Mouse (Mus musculus) hindbrain, embryonic 15.5 days (tissue): ENCODE results near the gene Hist1h2bh. TPM values are rescaled to one million over a fixed set of nuclear protein-coding genes. Genes with fewer than 3 reads are reported as not detected.

Source experiments
- ATAC-seq: fragments of 200-750 bp; cut with Nextera tagmentation; 2 replicates; pipeline ENCODE4 v1.8.0; 2017; ENCODE audit warnings: low read depth, moderate number of reproducible peaks, moderate TSS enrichment; ENCODE audit not compliant: low FRiP score
- H3K27ac ChIP-seq: fragments of 300-500 bp; sonication (generic); replicated peaks from 2 replicates; pipeline ENCODE4 v1.5.1; 2015; ENCODE audit warnings: mild to moderate bottlenecking, inconsistent platforms
- H3K27me3 ChIP-seq: fragments of 300-500 bp; sonication (generic); 2 replicates; pipeline ENCODE4 v1.6.1; 2015; ENCODE audit warnings: control low read depth, inconsistent platforms
- H3K36me3 ChIP-seq: fragments of 300-500 bp; sonication (generic); 2 replicates; pipeline ENCODE4 v1.6.1; 2015; ENCODE audit warnings: control low read depth, inconsistent platforms
- H3K4me1 ChIP-seq: fragments of 300-500 bp; sonication (generic); replicated peaks from 2 replicates; pipeline ENCODE4 v1.6.1; 2015; ENCODE audit warnings: control low read depth, inconsistent platforms
- H3K4me2 ChIP-seq: fragments of 300-500 bp; sonication (generic); 2 replicates; pipeline ENCODE4 v1.6.1; 2015; ENCODE audit warnings: moderate library complexity, mild to moderate bottlenecking, inconsistent platforms
- H3K4me3 ChIP-seq: fragments of 300-500 bp; sonication (generic); 2 replicates; pipeline ENCODE4 v1.5.1; 2015; ENCODE audit warnings: mild to moderate bottlenecking, inconsistent platforms
- H3K9ac ChIP-seq: fragments of 300-500 bp; sonication (generic); 2 replicates; pipeline ENCODE4 v1.6.1; 2015; ENCODE audit warnings: inconsistent platforms
- H3K9me3 ChIP-seq: fragments of 300-500 bp; sonication (generic); 2 replicates; pipeline ENCODE4 v1.6.1; 2016; ENCODE audit warnings: control low read depth, inconsistent platforms
- WGBS: fragments of 180-500 bp; shearing (Covaris S2); methylation state at CpG from one replicate; pipeline ENCODE4 v1.1.7; 2015; 5-methylcytosine and 5-hydroxymethylcytosine counted together
- polyA plus RNA-seq: library from polyadenylated mRNA; unstranded; fragments of >200 nt; fragmentation: Nextera tagmentation; extraction: Ambion mirVana; gene quantifications from 2 replicates; pipeline ENCODE4 v1.2.1, GENCODE M21; 2015

Gene Hist1h2bh
- polyA plus RNA-seq, 1 experiment from 2014 or later, result 0.19 TPM

DNA sequence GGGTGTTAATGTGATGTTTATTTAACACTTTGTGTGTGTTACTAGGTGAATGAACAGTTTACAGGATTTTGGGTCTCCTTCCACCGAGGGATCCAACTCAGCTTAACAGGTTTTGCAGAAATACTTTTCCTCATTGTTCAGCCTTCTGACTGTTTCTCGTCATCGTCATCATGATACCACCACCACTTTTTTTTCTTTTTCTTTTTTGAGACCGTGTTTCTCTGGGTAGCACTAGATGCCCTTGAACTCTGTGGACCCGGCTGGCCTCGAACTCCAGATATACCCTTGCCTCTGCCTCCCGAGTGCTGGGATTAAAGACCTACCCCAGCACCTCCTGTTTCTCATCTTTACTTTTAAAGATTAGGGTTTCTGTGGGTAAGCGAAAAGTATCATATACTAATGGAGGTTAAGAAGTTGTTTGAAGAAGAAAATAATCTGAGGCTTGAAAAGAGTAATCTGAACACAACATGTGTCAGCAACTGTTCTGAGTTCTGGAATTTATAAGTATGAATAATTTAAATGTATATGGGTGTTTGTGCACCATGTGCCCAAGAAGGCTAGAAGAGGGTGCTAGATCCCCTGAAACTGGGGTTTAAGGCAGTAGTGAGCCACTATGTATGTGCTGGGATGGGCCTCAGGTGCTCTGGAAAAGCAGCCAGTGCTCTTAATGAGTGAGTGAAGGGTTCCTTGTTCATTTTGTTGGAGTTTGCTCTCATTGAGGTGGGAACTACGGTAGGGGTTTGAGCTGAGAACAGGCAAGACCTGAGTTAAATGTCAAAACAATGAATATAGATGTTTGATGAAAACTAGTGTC lies 10.7 kb downstream of the Hist1h2bh start:
- peak overlapping the region; percentile 62 for H3K9ac ChIP-seq
- H3K27ac ChIP-seq, result peak overlapping the region; percentile 96
- H3K4me2 ChIP-seq, result peak overlapping the region; percentile 89
- no peaks in the 10 kb centered on the region for H3K9me3 ChIP-seq
- 23% methylated on average over 9 of the region's 9 CpGs for WGBS
- H3K27me3 ChIP-seq, result no peaks in the 10 kb centered on the region
- H3K4me3 ChIP-seq, result peak overlapping the region; percentile 52
- ATAC-seq, result no peak
- peaks cover 43% of the 10 kb centered on the region for H3K4me1 ChIP-seq
- H3K36me3 ChIP-seq, result no peaks in the 10 kb centered on the region

DNA sequence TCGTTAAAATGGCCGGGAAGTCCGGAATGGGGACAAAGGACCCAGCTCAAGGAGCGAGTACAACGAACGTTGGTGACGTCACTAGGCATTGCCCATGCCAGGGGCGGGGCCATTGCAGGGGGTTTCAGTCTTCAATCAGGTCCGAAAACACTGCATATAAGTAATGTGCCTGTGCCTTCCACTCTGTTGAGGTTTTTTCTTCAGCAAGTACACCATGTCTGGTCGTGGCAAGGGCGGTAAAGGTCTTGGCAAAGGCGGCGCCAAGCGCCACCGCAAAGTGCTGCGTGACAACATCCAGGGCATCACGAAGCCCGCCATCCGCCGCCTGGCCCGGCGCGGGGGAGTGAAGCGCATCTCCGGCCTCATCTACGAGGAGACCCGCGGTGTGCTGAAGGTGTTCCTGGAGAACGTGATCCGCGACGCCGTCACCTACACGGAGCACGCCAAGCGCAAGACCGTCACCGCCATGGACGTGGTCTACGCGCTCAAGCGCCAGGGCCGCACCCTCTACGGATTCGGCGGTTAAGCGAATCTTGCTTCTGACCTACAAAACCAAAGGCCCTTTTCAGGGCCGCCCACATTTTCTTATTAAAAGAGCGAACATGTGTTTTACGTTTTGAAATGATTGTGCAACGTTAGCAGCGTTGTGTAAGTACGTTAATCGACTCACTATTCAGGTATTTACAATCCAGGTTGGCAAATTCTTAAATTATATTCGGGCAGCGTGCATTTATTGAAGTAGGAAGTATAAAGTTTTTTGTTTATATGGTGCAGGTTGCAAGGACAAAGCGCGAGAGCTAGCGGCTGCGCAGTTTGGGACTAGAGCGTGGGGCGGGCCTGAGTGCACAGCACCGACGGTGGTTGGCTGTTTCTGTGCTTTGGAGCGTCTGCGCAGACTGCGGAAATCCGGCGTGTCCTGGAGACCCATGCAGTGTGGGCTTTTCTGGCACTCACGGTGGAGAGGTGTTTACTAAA lies 12.0 kb downstream of the Hist1h2bh start, which contains the start of gene Hist1h4h:
Gene Hist1h4h (plus strand): TSS at position 150 of the 975 bp plus-strand sequence.
- H3K9me3 ChIP-seq, result no peaks in the 10 kb centered on the region
- peak; percentile 85 for ATAC-seq
- peak within 1 kb of the TSS; percentile 62 for H3K9ac ChIP-seq
- peak within 1 kb of the TSS; percentile 89 for H3K4me2 ChIP-seq
- no peaks in the 10 kb centered on the region for H3K36me3 ChIP-seq
- H3K27me3 ChIP-seq, result no peaks in the 10 kb centered on the region
- H3K4me3 ChIP-seq, result peak within 1 kb of the TSS; percentile 52
- H3K27ac ChIP-seq, result peak within 1 kb of the TSS; percentile 96
- H3K4me1 ChIP-seq, result peaks cover 48% of the 10 kb centered on the region
- under 1% methylated on average over 60 of the region's 70 CpGs for WGBS

DNA sequence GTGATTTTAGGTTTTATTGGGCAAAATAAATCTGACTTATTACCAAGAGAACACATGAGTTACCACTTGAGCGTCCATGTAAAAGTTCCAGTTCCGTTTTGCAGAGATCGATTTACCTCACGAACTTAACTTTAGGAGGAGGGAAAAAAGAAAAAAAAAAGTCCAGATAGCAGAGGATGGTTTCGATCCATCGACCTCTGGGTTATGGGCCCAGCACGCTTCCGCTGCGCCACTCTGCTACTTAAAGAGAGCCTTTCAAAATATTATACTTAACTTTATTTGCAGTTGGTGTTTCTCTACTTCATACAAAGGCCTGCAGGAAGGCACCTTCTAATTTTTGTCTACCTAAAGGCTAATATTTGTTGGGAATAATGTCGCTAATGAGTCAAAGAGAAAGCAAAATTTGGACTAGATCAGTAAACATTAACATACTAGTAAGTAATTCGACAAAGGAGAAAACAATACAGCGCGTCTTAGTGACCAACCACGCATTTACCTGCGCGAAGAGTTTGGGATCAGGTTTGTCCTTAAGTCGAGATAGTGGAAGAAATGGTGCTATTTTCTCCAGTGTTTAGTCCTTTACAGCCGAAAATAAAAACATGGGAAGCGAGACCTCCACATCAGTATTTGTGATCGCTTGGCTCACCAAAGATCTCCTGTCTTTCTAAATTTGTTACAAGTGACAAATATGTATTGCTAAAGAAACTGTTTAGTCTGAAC lies 12.9 kb downstream of the Hist1h2bh start:
- WGBS, result under 1% methylated on average over 20 of the region's 20 CpGs
- no peaks in the 10 kb centered on the region for H3K9me3 ChIP-seq
- peak overlapping the region; percentile 96 for H3K27ac ChIP-seq
- peak overlapping the region; percentile 89 for H3K4me2 ChIP-seq
- peak overlapping the region; percentile 52 for H3K4me3 ChIP-seq
- no peaks in the 10 kb centered on the region for H3K27me3 ChIP-seq
- peak overlapping the region; percentile 62 for H3K9ac ChIP-seq
- ATAC-seq, result no peak
- H3K36me3 ChIP-seq, result no peaks in the 10 kb centered on the region
- H3K4me1 ChIP-seq, result peaks cover 51% of the 10 kb centered on the region

DNA sequence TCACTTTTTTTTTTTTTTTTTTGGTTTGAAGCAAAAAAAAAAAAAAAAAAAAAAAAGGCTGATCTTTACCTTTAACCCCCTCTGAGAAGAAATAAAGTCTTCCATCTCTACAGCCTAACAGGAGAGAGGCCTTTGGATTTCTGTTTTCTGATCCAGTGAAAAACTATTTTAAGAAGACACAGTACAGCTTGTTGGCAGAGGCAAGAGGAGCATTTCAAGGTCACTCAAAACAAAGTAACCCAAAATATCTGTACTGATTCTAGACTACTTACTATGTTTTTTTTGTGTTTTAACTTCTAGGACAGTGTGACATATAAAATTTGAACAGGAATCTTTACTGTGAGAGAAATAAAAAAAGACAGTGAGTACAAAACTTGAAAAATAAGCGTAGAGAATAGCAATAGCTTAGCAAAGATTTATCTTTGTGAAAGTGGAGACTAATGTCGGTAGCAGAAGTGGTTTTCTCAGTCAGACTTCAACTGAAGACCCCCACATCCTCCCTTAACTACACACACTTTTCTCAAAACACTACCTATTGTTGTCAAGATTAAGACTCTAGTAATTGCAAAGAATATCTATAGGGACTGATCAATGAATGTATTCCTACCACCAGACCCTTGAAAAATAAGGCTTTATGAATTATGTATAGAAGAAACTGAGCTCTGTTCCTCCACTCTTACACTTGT lies 13.6 kb downstream of the Hist1h2bh start:
- H3K27me3 ChIP-seq, result no peaks in the 10 kb centered on the region
- H3K4me1 ChIP-seq, result peaks cover 48% of the 10 kb centered on the region
- no peaks in the 10 kb centered on the region for H3K36me3 ChIP-seq
- no peak for ATAC-seq
- H3K9me3 ChIP-seq, result no peaks in the 10 kb centered on the region
- 33% methylated on average over 2 of the region's 2 CpGs for WGBS
- H3K4me3 ChIP-seq, result peak overlapping the region; percentile 52
- peak overlapping the region; percentile 89 for H3K4me2 ChIP-seq
- peak overlapping the region; percentile 96 for H3K27ac ChIP-seq
- peak overlapping the region; percentile 62 for H3K9ac ChIP-seq

DNA sequence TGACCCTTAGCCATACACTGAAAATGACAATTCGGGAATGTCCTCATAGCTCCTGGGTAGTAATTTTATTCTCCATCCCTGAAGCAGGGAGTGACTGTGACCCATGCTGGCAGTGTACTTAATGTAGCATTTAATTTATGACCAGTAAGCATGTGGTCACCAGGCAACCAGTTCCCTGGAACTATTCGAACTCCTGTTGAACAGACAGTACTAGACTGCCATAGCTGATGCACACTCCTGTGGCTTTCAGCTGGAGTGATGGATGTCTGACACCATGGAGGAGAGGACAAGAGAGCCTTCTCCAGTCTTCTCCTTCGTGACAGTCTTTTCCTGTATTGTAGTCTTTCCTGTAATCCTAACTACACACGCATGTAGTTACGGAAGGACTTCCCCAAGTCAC lies 14.2 kb downstream of the Hist1h2bh start:
- Histone ChIP-seq H3K4me2 (no peak overlapping the region), H3K36me3 (no peaks in the 10 kb centered on the region), H3K4me1 (peaks cover 41% of the 10 kb centered on the region), H3K9ac (no peak overlapping the region), H3K27ac (no peak overlapping the region), H3K27me3 (no peaks in the 10 kb centered on the region), H3K9me3 (no peaks in the 10 kb centered on the region), H3K4me3 (no peak overlapping the region)
- ATAC-seq, result no peak
- WGBS, result 57% methylated on average over 5 of the region's 5 CpGs

DNA sequence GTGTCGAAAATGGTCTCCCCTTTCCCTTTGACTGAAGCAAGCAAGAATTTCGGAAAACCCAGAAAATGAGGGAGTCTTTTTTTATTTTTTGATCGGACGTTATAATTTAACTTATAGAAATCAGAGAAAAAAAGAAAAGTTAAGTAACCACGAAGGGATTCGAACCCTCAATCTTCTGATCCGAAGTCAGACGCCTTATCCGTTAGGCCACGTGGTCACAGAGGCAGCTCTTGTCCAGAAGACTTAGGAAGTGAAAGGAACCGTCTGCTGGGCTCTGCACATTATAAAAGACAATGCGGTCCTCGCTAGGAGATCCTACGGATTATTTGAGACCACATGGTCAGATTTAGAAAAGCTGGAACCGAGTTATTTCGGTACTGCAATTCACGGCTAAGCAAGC lies 16.9 kb downstream of the Hist1h2bh start:
- Histone ChIP-seq H3K9me3 (no peaks in the 10 kb centered on the region), H3K4me3 (peak overlapping the region; percentile 52), H3K4me1 (peaks cover 24% of the 10 kb centered on the region), H3K9ac (peak overlapping the region; percentile 42), H3K36me3 (no peaks in the 10 kb centered on the region), H3K27ac (peak overlapping the region; percentile 79), H3K27me3 (no peaks in the 10 kb centered on the region), H3K4me2 (peak overlapping the region; percentile 57)
- WGBS, result under 1% methylated on average over 17 of the region's 17 CpGs
- peak; percentile 62 for ATAC-seq

DNA sequence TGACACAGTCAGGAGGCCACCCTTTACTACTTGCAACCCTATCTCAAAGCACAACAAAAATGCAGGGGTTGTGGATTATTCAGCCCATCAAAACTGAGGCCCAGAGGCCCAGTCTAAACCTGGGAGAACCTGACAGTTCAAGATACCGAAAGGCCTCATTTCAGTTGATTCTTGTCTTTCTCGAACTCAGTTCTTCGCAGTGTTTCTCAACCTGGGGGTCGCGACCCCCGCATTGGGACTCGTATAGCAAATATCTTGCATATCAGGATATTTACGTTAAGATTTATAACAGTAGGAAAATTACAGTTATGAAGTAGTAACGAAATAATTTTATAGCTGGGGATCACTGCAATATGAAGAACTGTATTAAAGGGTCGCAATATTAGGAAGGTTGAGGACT lies 17.3 kb downstream of the Hist1h2bh start:
- Histone ChIP-seq H3K9ac (no peak overlapping the region), H3K27ac (no peak overlapping the region), H3K4me1 (peaks cover 24% of the 10 kb centered on the region), H3K4me3 (peak overlapping the region; percentile 52), H3K36me3 (no peaks in the 10 kb centered on the region), H3K27me3 (no peaks in the 10 kb centered on the region), H3K9me3 (no peaks in the 10 kb centered on the region), H3K4me2 (peak overlapping the region; percentile 57)
- WGBS, result 2% methylated on average over 10 of the region's 10 CpGs
- ATAC-seq, result no peak

DNA sequence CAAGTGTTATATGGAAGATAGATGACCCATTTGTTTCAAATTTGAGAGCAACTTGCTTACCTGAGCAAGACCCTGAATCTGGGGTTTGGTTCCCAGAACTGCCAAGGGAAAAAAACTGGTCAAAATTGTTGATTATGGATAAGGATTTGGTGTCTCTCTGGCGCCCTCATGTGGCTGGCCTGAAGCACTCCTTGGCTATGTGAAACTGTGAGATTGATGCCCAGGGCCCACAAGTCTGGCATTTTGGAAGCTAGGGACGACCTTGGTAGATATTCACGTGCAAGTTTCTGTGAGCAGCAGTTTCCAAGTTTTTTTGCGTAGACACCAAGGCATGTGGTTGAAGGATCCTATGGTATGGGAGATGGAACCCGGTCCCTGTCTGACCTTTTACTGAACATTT lies 18.5 kb downstream of the Hist1h2bh start:
- Histone ChIP-seq H3K4me3 (no peak overlapping the region), H3K9me3 (no peaks in the 10 kb centered on the region), H3K36me3 (no peaks in the 10 kb centered on the region), H3K4me1 (peaks cover 21% of the 10 kb centered on the region), H3K27me3 (no peaks in the 10 kb centered on the region), H3K4me2 (peak overlapping the region; percentile 23), H3K27ac (no peak overlapping the region), H3K9ac (no peak overlapping the region)
- ATAC-seq, result no peak
- WGBS, result 9% methylated on average over 5 of the region's 5 CpGs

DNA sequence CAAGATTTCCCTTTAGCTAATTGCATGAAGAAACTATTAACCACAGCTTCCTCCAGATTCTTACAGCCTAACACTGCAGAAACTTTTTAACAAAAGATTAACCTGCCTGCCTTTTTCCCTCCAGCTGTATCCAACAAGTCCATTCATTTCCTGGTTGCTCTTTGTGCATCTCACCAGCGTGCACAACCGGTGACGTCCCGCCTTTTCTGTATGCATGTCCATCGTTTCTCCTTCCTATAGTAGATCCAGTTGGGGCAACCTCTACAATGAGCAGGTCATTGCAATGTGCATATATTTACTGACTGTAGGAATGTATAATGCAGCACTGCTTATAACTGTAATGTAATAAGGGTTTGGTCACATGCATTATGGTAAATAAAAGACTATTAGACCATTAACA lies 19.2 kb downstream of the Hist1h2bh start:
- ATAC-seq, result no peak
- H3K27me3 ChIP-seq, result no peaks in the 10 kb centered on the region
- no peak overlapping the region for H3K4me3 ChIP-seq
- WGBS, result 47% methylated on average over 5 of the region's 5 CpGs
- no peaks in the 10 kb centered on the region for H3K36me3 ChIP-seq
- H3K4me2 ChIP-seq, result no peak overlapping the region
- no peak overlapping the region for H3K27ac ChIP-seq
- H3K4me1 ChIP-seq, result peaks cover 20% of the 10 kb centered on the region
- H3K9me3 ChIP-seq, result no peaks in the 10 kb centered on the region
- H3K9ac ChIP-seq, result no peak overlapping the region

DNA sequence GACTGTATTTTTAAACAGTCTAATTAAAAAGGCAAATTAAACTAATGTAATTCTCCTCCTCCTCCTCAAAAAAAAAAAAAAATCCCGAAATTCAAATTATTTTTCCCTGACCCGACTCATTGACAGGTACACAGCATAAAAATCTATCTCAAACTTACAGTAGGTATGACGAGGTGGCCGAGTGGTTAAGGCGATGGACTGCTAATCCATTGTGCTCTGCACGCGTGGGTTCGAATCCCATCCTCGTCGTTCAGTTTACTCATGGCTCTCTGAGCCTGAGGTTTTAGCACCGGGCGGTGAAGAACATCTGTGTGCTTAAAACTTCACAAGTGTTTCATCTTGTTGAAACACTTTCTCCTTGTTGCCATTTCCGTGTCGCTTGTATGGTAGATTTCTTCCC lies 21.5 kb downstream of the Hist1h2bh start:
- Histone ChIP-seq H3K4me2 (peak overlapping the region; percentile 43), H3K27ac (no peak overlapping the region), H3K4me3 (0 out of 2 replicates have a peak overlapping the region, but pooled peaks have one; percentile 8), H3K9ac (no peak overlapping the region), H3K9me3 (no peaks in the 10 kb centered on the region), H3K27me3 (no peaks in the 10 kb centered on the region), H3K4me1 (peaks cover 16% of the 10 kb centered on the region), H3K36me3 (no peaks in the 10 kb centered on the region)
- ATAC-seq, result no peak
- WGBS, result 1% methylated on average over 14 of the region's 14 CpGs

DNA sequence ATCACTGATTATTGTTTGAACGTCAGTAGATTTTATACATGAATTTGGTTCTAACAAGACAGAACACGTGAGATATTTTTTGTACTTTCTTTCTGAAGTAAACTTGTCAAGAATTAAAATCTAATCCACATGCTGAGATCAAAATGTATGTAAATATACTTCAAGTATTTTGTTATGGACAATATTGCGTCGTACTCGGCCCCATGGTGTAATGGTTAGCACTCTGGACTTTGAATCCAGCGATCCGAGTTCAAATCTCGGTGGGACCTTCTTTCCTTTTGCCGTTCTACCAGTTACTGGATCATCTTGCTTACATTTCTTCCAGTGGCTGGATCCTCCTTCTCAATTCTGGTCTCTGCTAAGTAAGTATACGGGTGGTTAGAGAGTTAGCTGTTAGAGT lies 23.8 kb downstream of the Hist1h2bh start:
- no peaks in the 10 kb centered on the region for H3K36me3 ChIP-seq
- WGBS, result under 1% methylated on average over 10 of the region's 10 CpGs
- H3K27ac ChIP-seq, result 0 out of 2 replicates have a peak overlapping the region, but pooled peaks have one; percentile 10
- no peaks in the 10 kb centered on the region for H3K9me3 ChIP-seq
- H3K9ac ChIP-seq, result no peak overlapping the region
- no peak for ATAC-seq
- H3K4me2 ChIP-seq, result peak overlapping the region; percentile 91
- H3K4me1 ChIP-seq, result peaks cover 17% of the 10 kb centered on the region
- H3K4me3 ChIP-seq, result peak overlapping the region; percentile 37
- no peaks in the 10 kb centered on the region for H3K27me3 ChIP-seq
